Mouse (Mus musculus) retina, adult 2 months (tissue): ENCODE data around the gene Ttc8.

Experiments used
- DNase-seq: peaks from one replicate; pipeline ENCODE4 v3.0.0-alpha.2; 2012; ENCODE audit warnings: low read depth, low spot score

Ttc8 gene

GRCm38 (mm10) chr12:99028665-99029064, 108.3 kb downstream of the Ttc8 start:
- no peak for DNase-seq

DNA sequence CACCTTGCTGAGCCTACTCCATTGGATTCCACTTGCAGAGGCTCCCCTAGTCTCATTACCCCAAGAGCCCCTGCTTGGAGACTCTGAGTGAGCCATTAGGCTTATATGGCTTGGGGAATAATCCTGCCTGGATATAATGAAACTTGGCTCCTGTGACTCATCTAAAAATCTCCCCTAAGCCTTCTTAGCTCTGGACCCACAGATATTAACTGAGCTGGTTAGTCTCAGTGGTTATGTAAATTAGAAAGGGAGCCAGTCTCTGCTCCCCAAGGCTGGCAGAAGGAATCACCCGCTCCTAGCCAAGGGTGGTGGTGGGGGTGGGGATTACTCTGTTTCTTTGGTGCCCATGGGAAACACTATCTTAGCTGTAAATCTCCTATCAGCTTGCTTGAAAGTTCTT, 109.6 kb downstream of the Ttc8 start:
- DNase-seq: peak; percentile 70
